Mouse (Mus musculus) liver, postnatal 0 days (tissue): ENCODE results near the gene Cntd1.

Experiments
- CTCF ChIP-seq: sonication (generic); IDR thresholded peaks from 2 replicates; pipeline ENCODE4 v1.5.1; 2016; ENCODE audit warnings: antibody characterized with exemption, low read depth
- EP300 ChIP-seq: IDR thresholded peaks from 2 replicates; pipeline ENCODE4 v1.6.1; 2016; ENCODE audit warnings: antibody characterized with exemption, low read depth, mild to moderate bottlenecking

GRCm38 (mm10) chr11:101275309-101275708, 3.5 kb upstream of the Cntd1 start:
- TF ChIP-seq EP300: no peak
- no peak for TF ChIP-seq CTCF
